In genomic region chr7:142169836-142170235, GRCm38 (mm10) we compare ENCODE assay signal across 13 mouse cellular contexts. TPM values are rescaled to one million over a fixed set of nuclear protein-coding genes. Genes with fewer than 3 reads are reported as not detected.
DNase-seq lines count a peak whose midpoint lies in the region; ATAC-seq and TF ChIP-seq lines count a peak whose summit lies in the region.
"Had no signal": no experiment of that assay in that cellular context is flagged by ENCODE, and none has a peak within 500 bp of the region (broad histone marks: within the 10 kb centered on the region; RNA-seq: fewer than 3 reads in every experiment).

No protein-coding gene starts in this region.

- no peaks in the 10 kb centered on the region for H3K9me3 ChIP-seq in midbrain, embryonic 10.5 days (replicated peaks)
- H3K9me3 ChIP-seq in midbrain, embryonic 16.5 days (replicated peaks; ENCODE audit: control insufficient read depth, low read length, poor library complexity, severe bottlenecking), result no peaks in the 10 kb centered on the region
- H3K9me3 ChIP-seq: hindbrain, embryonic 15.5 days; neural tube, embryonic 13.5 days had no signal

- no peaks in the 10 kb centered on the region for H3K27me3 ChIP-seq in heart, adult 2 months (ENCODE audit: control insufficient read depth, insufficient read depth, low read length)
- H3K27me3 ChIP-seq in midbrain, embryonic 10.5 days (ENCODE audit: low read depth, poor library complexity, severe bottlenecking), result no peaks in the 10 kb centered on the region
- no peaks in the 10 kb centered on the region for H3K27me3 ChIP-seq in midbrain, embryonic 16.5 days (ENCODE audit: control insufficient read depth, insufficient read depth, low read depth, low read length)
- H3K27me3 ChIP-seq: hindbrain, embryonic 15.5 days; neural tube, embryonic 13.5 days had no signal

- H3K9ac ChIP-seq in heart, adult 2 months (ENCODE audit: low read depth, low read length), result no peak overlapping the region
- H3K9ac ChIP-seq in midbrain, embryonic 16.5 days (ENCODE audit: low read depth, low read length), result no peak overlapping the region
- H3K9ac ChIP-seq: hindbrain, embryonic 15.5 days; neural tube, embryonic 13.5 days had no signal

- peak; percentile 71 for TF ChIP-seq CTCF in heart, adult 2 months (IDR thresholded peaks at IDR 0.05)

- H3K4me2 ChIP-seq in midbrain, embryonic 16.5 days (ENCODE audit: low read length), result no peak overlapping the region
- H3K4me2 ChIP-seq: hindbrain, embryonic 15.5 days; neural tube, embryonic 13.5 days had no signal

- no peak overlapping the region for H3K27ac ChIP-seq in heart, adult 2 months
- no peak overlapping the region for H3K27ac ChIP-seq in midbrain, embryonic 10.5 days (replicated peaks)
- H3K27ac ChIP-seq in midbrain, embryonic 16.5 days (ENCODE audit: low read length), result no peak overlapping the region
- H3K27ac ChIP-seq: hindbrain, embryonic 15.5 days; neural tube, embryonic 13.5 days had no signal

- H3K4me3 ChIP-seq in heart, adult 2 months, result no peak overlapping the region
- no peak overlapping the region for H3K4me3 ChIP-seq in midbrain, embryonic 10.5 days
- H3K4me3 ChIP-seq in midbrain, embryonic 16.5 days (ENCODE audit: low read depth, low read length), result no peak overlapping the region
- H3K4me3 ChIP-seq: hindbrain, embryonic 15.5 days; neural tube, embryonic 13.5 days had no signal

- no peak for TF ChIP-seq POLR2A in heart, adult 2 months (IDR thresholded peaks at IDR 0.05; ENCODE audit: insufficient read depth, low read depth, low read length)

- no peaks in the 10 kb centered on the region for H3K4me1 ChIP-seq in heart, adult 2 months (ENCODE audit: control insufficient read depth, insufficient read depth, low read length)
- no peaks in the 10 kb centered on the region for H3K4me1 ChIP-seq in midbrain, embryonic 10.5 days
- H3K4me1 ChIP-seq in midbrain, embryonic 16.5 days (ENCODE audit: control insufficient read depth, insufficient read depth, low read length), result no peaks in the 10 kb centered on the region
- H3K4me1 ChIP-seq: hindbrain, embryonic 15.5 days; neural tube, embryonic 13.5 days had no signal

- intact Hi-C loops in heart, adult 2 months (cut with DNase I), result no loop called here

- no peak for TF ChIP-seq EP300 in heart, adult 2 months (IDR thresholded peaks at IDR 0.05; ENCODE audit: insufficient read depth, low read depth, low read length)

- no peaks in the 10 kb centered on the region for H3K79me2 ChIP-seq in heart, adult 2 months (replicated peaks; ENCODE audit: control insufficient read depth, insufficient read depth, low read length)

- 43% methylated on average over 3 of the region's 3 CpGs for WGBS in heart, adult 2 months
- WGBS in midbrain, embryonic 10.5 days, result 44% methylated on average over 3 of the region's 3 CpGs
- 49% methylated on average over 3 of the region's 3 CpGs for WGBS in midbrain, embryonic 16.5 days

- ATAC-seq in midbrain, embryonic 16.5 days, result no peak
- peak; percentile 71; the same call in 1 of the 2 replicates for ATAC-seq in common myeloid progenitor, adult 5-6 weeks (replicated peaks; ENCODE audit: low read depth, poor library complexity, severe bottlenecking)

- no peaks in the 10 kb centered on the region for H3K36me3 ChIP-seq in heart, adult 2 months (ENCODE audit: control insufficient read depth, insufficient read depth, low read length)
- H3K36me3 ChIP-seq in midbrain, embryonic 10.5 days, result no peaks in the 10 kb centered on the region
- H3K36me3 ChIP-seq in midbrain, embryonic 16.5 days (ENCODE audit: control insufficient read depth, insufficient read depth, low read length), result no peaks in the 10 kb centered on the region
- H3K36me3 ChIP-seq: hindbrain, embryonic 15.5 days; neural tube, embryonic 13.5 days had no signal

- no peak for DNase-seq in heart, adult 2 months
- DNase-seq in heart, postnatal 4 days, result no peak
- peak; percentile 10 for DNase-seq in midbrain, embryonic 10.5 days (ENCODE audit: low spot score)
- peak; percentile 11 for DNase-seq in retina, postnatal 7 days (ENCODE audit: low read depth, low spot score)
- no peak for DNase-seq in cerebellum, postnatal 4 days (ENCODE audit: low spot score in 2 of 2)
- DNase-seq in thymus, postnatal 4 days, result no peak

RNA-seq across cellular contexts. Expression of gene Gm4553, which starts 4.3 kb away (rescaled TPM):
- not detected for total RNA-seq in heart, adult 2 months (2021)
- polyA plus RNA-seq in heart, adult 2 months (2012; rRNA removed), result not detected in 2 replicates
- not detected for total RNA-seq in heart, postnatal 4 days (2021)
- not detected in 2 replicates for polyA plus RNA-seq in midbrain, embryonic 10.5 days (2016; fragmentation: Nextera tagmentation; extraction: Ambion mirVana)
- not detected in 2 replicates for polyA plus RNA-seq in midbrain, embryonic 16.5 days (2015; fragmentation: Nextera tagmentation; extraction: Ambion mirVana)
- total RNA-seq in common myeloid progenitor, adult 5-6 weeks (2017), result not detected in 2 replicates
- total RNA-seq: left cerebral cortex, postnatal 36 days had no signal
- polyA plus RNA-seq: forebrain, embryonic 11.5 days; neural tube, embryonic 13.5 days; testis, adult 2 months had no signal

RNA-seq across cellular contexts. Expression of gene Krtap5-2, which starts 6.0 kb away (rescaled TPM):
- not detected for total RNA-seq in heart, adult 2 months (2021)
- polyA plus RNA-seq in heart, adult 2 months (2012; rRNA removed), result not detected in 2 replicates
- total RNA-seq in heart, postnatal 4 days (2021), result not detected
- not detected in 2 replicates for polyA plus RNA-seq in midbrain, embryonic 10.5 days (2016; fragmentation: Nextera tagmentation; extraction: Ambion mirVana)
- polyA plus RNA-seq in midbrain, embryonic 16.5 days (2015; fragmentation: Nextera tagmentation; extraction: Ambion mirVana), result not detected in 2 replicates
- total RNA-seq in common myeloid progenitor, adult 5-6 weeks (2017), result not detected in 2 replicates
- total RNA-seq: left cerebral cortex, postnatal 36 days had no signal
- polyA plus RNA-seq: forebrain, embryonic 11.5 days; hindbrain, embryonic 15.5 days; neural tube, embryonic 13.5 days; testis, adult 2 months had no signal

RNA-seq across cellular contexts. Expression of gene Gm29735, which starts 12.9 kb away (rescaled TPM):
- not detected for total RNA-seq in heart, adult 2 months (2021)
- polyA plus RNA-seq in heart, adult 2 months (2012; rRNA removed), result not detected in 2 replicates
- total RNA-seq in heart, postnatal 4 days (2021), result not detected
- polyA plus RNA-seq in midbrain, embryonic 10.5 days (2016; fragmentation: Nextera tagmentation; extraction: Ambion mirVana), result not detected in 2 replicates
- polyA plus RNA-seq in midbrain, embryonic 16.5 days (2015; fragmentation: Nextera tagmentation; extraction: Ambion mirVana), result not detected in 2 replicates
- total RNA-seq in common myeloid progenitor, adult 5-6 weeks (2017), result not detected in 2 replicates
- total RNA-seq: left cerebral cortex, postnatal 36 days had no signal
- polyA plus RNA-seq: forebrain, embryonic 11.5 days; hindbrain, embryonic 15.5 days; neural tube, embryonic 13.5 days; testis, adult 2 months had no signal

RNA-seq across cellular contexts. Expression of gene Gm10153, which starts 20.4 kb away (rescaled TPM):
- total RNA-seq in heart, adult 2 months (2021), result not detected
- polyA plus RNA-seq in heart, adult 2 months (2012; rRNA removed), result not detected in 2 replicates
- total RNA-seq in heart, postnatal 4 days (2021), result not detected
- polyA plus RNA-seq in midbrain, embryonic 10.5 days (2016; fragmentation: Nextera tagmentation; extraction: Ambion mirVana), result not detected in 2 replicates
- not detected in 2 replicates for polyA plus RNA-seq in midbrain, embryonic 16.5 days (2015; fragmentation: Nextera tagmentation; extraction: Ambion mirVana)
- total RNA-seq in common myeloid progenitor, adult 5-6 weeks (2017), result not detected in 2 replicates
- total RNA-seq: left cerebral cortex, postnatal 36 days had no signal
- polyA plus RNA-seq: forebrain, embryonic 11.5 days; hindbrain, embryonic 15.5 days; neural tube, embryonic 13.5 days; testis, adult 2 months had no signal

RNA-seq across cellular contexts. Expression of gene Gm45337, which starts 25.4 kb away (rescaled TPM):
- not detected for total RNA-seq in heart, adult 2 months (2021)
- not detected in 2 replicates for polyA plus RNA-seq in heart, adult 2 months (2012; rRNA removed)
- not detected for total RNA-seq in heart, postnatal 4 days (2021)
- polyA plus RNA-seq in midbrain, embryonic 10.5 days (2016; fragmentation: Nextera tagmentation; extraction: Ambion mirVana), result not detected in 2 replicates
- polyA plus RNA-seq in midbrain, embryonic 16.5 days (2015; fragmentation: Nextera tagmentation; extraction: Ambion mirVana), result not detected in 2 replicates
- total RNA-seq in common myeloid progenitor, adult 5-6 weeks (2017), result not detected in 2 replicates
- total RNA-seq: left cerebral cortex, postnatal 36 days had no signal
- polyA plus RNA-seq: forebrain, embryonic 11.5 days; hindbrain, embryonic 15.5 days; neural tube, embryonic 13.5 days; testis, adult 2 months had no signal

Comparison
In these comparisons a context has a peak if more than half of its experiments do, and no peak if none do; other contexts are left out.
1. DNase-seq: peak in midbrain, embryonic 10.5 days (single experiment) and retina, postnatal 7 days (single experiment); none in heart, adult 2 months (0 of 2), heart, postnatal 4 days (single experiment), cerebellum, postnatal 4 days (0 of 2) and thymus, postnatal 4 days (single experiment).